Mouse (Mus musculus) limb, embryonic 10.5 days (tissue): ENCODE results near the gene Cks1b. TPM values are rescaled to one million over a fixed set of nuclear protein-coding genes. Genes with fewer than 3 reads are reported as not detected.

Experiments
- DNase-seq: peaks from one replicate; pipeline ENCODE4 v3.0.0-alpha.2; 2017; ENCODE audit warnings: low spot score
- H3K27ac ChIP-seq: fragments of 300-500 bp; sonication (generic); 2 replicates; pipeline ENCODE4 v1.5.1; 2016; ENCODE audit warnings: mild to moderate bottlenecking
- H3K27me3 ChIP-seq: fragments of 300-500 bp; sonication (generic); 2 replicates; pipeline ENCODE4 v1.6.1; 2016; ENCODE audit warnings: low read depth, mild to moderate bottlenecking; ENCODE audit not compliant: poor library complexity, severe bottlenecking
- H3K36me3 ChIP-seq: fragments of 300-500 bp; sonication (generic); 2 replicates; pipeline ENCODE4 v1.6.1; 2016; ENCODE audit warnings: mild to moderate bottlenecking, moderate library complexity
- H3K4me1 ChIP-seq: fragments of 300-500 bp; sonication (generic); 2 replicates; pipeline ENCODE4 v1.6.1; 2016
- H3K4me3 ChIP-seq: fragments of 300-500 bp; sonication (generic); 2 replicates; pipeline ENCODE4 v1.5.1; 2016; ENCODE audit warnings: mild to moderate bottlenecking, moderate library complexity
- H3K9me3 ChIP-seq: fragments of 300-500 bp; sonication (generic); replicated peaks from 2 replicates; pipeline ENCODE4 v1.6.1; 2016; ENCODE audit warnings: mild to moderate bottlenecking
- WGBS: fragments of 180-500 bp; shearing (Covaris S2); methylation state at CpG from one replicate; pipeline ENCODE4 v1.1.7; 2016; 5-methylcytosine and 5-hydroxymethylcytosine counted together
- polyA plus RNA-seq: library from polyadenylated mRNA; unstranded; fragments of >200 nt; fragmentation: Nextera tagmentation; extraction: Ambion mirVana; gene quantifications from 2 replicates; pipeline ENCODE4 v1.2.1, GENCODE M21; 2016

Gene Cks1b
- polyA plus RNA-seq, 1 experiment from 2014 or later, result 898 TPM

DNA sequence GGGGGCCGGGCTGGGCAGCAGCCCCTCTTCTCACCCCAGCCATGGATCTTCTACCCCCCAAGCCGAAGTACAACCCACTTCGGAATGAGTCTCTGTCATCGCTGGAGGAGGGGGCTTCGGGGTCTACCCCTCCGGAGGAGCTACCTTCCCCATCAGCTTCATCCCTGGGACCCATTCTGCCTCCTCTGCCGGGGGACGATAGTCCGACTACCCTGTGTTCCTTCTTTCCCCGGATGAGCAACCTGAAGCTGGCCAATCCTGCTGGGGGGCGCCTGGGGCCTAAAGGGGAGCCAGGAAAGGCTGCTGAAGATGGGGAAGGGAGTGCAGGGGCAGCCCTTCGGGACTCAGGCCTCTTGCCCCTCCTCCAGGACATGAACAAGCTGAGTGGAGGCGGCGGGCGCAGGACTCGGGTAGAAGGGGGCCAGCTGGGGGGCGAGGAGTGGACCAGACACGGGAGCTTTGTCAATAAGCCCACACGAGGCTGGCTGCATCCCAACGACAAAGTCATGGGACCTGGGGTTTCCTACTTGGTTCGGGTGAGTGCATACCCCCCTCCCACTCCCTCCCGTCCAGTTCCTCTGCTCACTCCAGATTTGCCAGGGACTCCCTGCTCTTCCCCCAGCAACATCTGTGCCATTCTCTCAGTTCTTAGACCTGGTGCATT lies 3.8 kb upstream of the Cks1b start:
- peaks cover 47% of the 10 kb centered on the region for H3K36me3 ChIP-seq
- H3K27me3 ChIP-seq, result no peaks in the 10 kb centered on the region
- H3K9me3 ChIP-seq, result no peaks in the 10 kb centered on the region
- 7% methylated on average over 22 of the region's 22 CpGs for WGBS
- peak; percentile 38 for DNase-seq
- H3K4me3 ChIP-seq, result peak overlapping the region; percentile 55
- H3K4me1 ChIP-seq, result peaks cover 44% of the 10 kb centered on the region
- H3K27ac ChIP-seq, result peak overlapping the region; percentile 87

DNA sequence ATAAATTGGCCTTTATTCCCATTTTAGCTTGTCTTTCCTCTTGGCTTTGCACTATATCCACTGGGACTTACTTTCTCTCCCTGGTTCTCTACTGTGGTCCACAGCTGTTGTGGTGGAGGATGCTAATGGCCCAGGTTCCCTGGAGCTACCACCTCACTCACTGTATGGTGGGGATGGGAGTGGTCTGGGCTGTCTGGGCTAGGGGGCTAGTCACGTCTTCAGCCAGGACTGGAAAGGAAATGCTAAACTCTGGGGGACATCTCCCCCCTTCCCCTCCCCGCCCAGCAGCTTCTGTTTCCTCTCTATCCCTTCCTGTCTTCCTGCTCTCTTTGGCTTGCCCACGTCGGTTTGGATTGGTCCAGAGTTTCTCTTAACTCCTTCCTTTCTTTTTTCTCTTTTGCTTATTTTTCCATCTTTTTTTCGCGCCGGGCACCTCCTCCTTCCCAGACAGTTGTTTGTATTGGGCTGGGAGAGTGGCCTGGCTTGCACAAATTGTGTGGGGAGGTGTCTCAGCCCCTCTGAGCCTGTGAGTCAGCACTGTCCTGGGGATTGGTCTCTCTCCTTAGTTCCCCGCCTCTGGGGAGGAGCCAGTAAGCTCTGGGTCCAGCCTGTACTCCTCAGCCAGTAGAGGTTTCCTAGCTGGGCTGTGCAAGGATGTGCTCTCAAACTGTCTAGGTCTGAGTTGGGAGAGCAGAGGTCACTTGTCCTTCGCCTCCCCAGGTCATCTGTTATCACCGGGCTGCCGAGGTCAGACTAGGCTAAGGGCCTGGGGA lies 3.0 kb upstream of the Cks1b start:
- H3K4me3 ChIP-seq, result peak overlapping the region; percentile 55
- peak overlapping the region; percentile 87 for H3K27ac ChIP-seq
- H3K27me3 ChIP-seq, result no peaks in the 10 kb centered on the region
- peaks cover 46% of the 10 kb centered on the region for H3K36me3 ChIP-seq
- peak; percentile 68 for DNase-seq
- H3K4me1 ChIP-seq, result peaks cover 50% of the 10 kb centered on the region
- 3% methylated on average over 11 of the region's 11 CpGs for WGBS
- H3K9me3 ChIP-seq, result no peaks in the 10 kb centered on the region

DNA sequence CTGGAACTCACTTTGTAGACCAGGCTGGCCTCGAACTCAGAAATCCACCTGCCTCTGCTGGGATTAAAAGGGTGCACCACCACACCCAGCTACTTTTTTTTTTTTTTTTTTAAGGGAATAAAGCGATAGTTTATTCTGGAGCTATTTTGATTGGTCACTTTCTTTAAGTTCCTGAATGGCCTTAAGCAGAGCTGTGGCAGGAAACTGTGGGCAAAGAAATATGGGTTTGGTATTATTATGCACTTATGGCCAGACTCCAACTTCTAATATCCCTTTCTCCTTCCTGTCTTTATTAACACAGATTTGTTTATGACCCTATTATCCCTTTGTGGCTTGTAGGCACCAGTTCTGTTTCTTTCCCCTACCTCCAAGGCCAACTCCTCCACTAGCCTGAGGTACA lies 2.2 kb upstream of the Cks1b start:
- 43% methylated on average over 2 of the region's 2 CpGs for WGBS
- H3K4me1 ChIP-seq, result peaks cover 50% of the 10 kb centered on the region
- peaks cover 46% of the 10 kb centered on the region for H3K36me3 ChIP-seq
- DNase-seq, result no peak
- peak overlapping the region; percentile 87 for H3K27ac ChIP-seq
- peak overlapping the region; percentile 73 for H3K4me3 ChIP-seq
- no peaks in the 10 kb centered on the region for H3K9me3 ChIP-seq
- H3K27me3 ChIP-seq, result no peaks in the 10 kb centered on the region

DNA sequence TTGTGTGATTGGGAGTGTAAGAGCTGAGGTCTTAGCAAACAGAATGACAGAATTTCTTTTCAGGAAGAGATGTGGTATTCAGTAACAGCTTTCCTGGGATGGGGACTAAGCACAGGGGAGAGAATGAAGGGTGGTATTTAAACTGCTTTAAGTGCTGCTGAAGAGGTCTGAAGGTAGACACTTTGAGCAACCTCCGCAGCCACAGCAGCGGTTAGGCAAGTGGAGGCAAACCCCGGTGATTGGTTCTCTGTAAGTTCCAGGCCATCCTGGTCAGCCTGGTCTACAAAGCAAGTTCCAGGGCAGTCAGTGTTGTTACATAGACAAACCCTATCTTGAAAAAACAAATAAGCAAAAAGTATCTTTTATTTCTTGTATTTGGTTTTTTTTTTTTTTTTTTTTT lies 1.8 kb upstream of the Cks1b start:
- 22% methylated on average over 3 of the region's 3 CpGs for WGBS
- peak overlapping the region; percentile 73 for H3K4me3 ChIP-seq
- H3K9me3 ChIP-seq, result no peaks in the 10 kb centered on the region
- peak overlapping the region; percentile 88 for H3K27ac ChIP-seq
- DNase-seq, result no peak
- H3K36me3 ChIP-seq, result peaks cover 46% of the 10 kb centered on the region
- peaks cover 50% of the 10 kb centered on the region for H3K4me1 ChIP-seq
- no peaks in the 10 kb centered on the region for H3K27me3 ChIP-seq

DNA sequence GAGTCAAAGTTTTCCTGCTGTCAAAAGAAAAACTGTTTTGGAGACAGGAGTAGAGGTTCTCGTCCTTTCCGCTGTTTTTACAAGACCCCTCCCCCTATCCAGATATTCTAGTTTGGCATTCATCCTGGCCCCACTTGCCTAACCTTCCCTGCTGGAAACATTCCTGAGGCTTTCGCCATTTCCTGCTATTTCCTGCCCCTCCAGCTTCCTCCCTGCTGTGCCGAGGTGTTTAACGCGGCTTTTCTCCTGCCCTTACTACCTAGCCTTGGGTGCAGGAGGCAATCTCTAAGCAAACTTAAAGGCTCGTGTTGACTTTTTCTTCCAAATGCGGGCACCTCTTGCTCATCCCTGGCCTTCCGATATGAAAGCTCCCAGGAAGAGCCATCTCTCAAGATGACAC lies 1.4 kb upstream of the Cks1b start:
- WGBS, result 2% methylated on average over 9 of the region's 9 CpGs
- Histone ChIP-seq H3K9me3 (no peaks in the 10 kb centered on the region), H3K4me1 (peaks cover 50% of the 10 kb centered on the region), H3K27me3 (no peaks in the 10 kb centered on the region), H3K36me3 (peaks cover 46% of the 10 kb centered on the region), H3K4me3 (peak overlapping the region; percentile 73), H3K27ac (peak overlapping the region; percentile 88)
- DNase-seq, result peak; percentile 62

DNA sequence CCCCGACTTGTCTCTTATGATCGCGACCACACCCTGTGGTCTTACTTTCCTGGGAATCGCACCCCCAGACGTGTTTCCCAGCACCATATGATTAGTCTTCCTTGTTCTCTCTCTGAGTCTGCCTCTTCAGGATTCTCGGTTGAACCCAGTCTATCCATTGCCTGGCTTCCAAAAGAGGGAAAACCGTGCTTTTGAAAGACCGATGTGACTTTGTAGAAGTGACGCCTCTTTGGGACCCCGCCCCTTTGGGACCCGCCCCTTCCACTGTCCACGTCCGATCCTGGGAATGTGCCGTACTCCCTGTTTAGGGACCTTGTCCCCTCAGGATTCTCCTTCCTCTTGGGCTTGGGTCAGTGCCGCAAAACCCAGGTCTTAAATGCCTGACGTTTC lies 673 bp upstream of the Cks1b start:
- peak overlapping the region; percentile 88 for H3K27ac ChIP-seq
- peak; percentile 84 for DNase-seq
- H3K4me3 ChIP-seq, result peak overlapping the region; percentile 73
- no peaks in the 10 kb centered on the region for H3K27me3 ChIP-seq
- H3K36me3 ChIP-seq, result peaks cover 46% of the 10 kb centered on the region
- under 1% methylated on average over 16 of the region's 16 CpGs for WGBS
- no peaks in the 10 kb centered on the region for H3K9me3 ChIP-seq
- peaks cover 50% of the 10 kb centered on the region for H3K4me1 ChIP-seq

DNA sequence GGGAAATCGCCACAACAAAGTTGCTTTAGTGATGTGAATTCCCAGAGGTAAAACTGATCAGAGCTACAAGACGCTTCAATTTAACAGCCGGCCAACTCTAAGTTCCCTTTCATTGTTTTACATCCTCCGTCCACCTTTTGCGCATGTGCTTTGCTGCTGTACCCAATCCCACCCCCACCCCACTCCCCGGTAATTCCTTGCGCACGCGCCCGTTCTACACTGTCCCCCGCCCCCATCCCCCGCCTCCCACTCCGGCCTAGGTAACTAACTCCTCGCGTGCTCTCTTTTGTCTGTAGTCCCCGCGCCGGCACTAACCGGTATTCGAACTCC lies 378 bp downstream of the Cks1b start:
- 0% methylated on average over 20 of the region's 20 CpGs for WGBS
- Histone ChIP-seq H3K9me3 (no peaks in the 10 kb centered on the region), H3K4me1 (peaks cover 43% of the 10 kb centered on the region), H3K27me3 (no peaks in the 10 kb centered on the region), H3K4me3 (peak overlapping the region; percentile 73), H3K36me3 (peaks cover 45% of the 10 kb centered on the region), H3K27ac (peak overlapping the region; percentile 88)
- peak; percentile 93 for DNase-seq

DNA sequence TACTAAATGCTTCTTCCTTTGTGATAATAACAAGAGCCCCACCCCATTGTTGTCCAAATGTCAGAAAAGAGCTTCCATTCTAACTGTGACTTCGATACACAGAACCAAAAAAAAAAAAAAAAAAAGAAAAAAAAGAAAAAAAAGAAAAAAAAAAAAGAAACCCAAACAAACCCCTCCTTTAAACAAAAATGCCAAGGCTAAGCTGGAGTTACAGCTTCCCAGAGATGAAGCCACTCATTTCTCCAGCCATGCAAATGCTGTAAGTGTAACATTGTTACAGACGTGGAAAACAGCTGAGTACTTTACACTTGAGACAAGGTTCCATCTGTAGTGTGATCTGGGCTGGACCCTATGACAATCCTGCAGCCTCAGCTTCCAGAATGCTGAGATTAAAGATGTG lies 1.1 kb downstream of the Cks1b start:
- H3K4me3 ChIP-seq, result peak overlapping the region; percentile 73
- H3K9me3 ChIP-seq, result no peaks in the 10 kb centered on the region
- H3K4me1 ChIP-seq, result peaks cover 38% of the 10 kb centered on the region
- H3K27ac ChIP-seq, result peak overlapping the region; percentile 88
- DNase-seq, result no peak
- H3K27me3 ChIP-seq, result no peaks in the 10 kb centered on the region
- 36% methylated on average over 2 of the region's 2 CpGs for WGBS
- H3K36me3 ChIP-seq, result peaks cover 42% of the 10 kb centered on the region

DNA sequence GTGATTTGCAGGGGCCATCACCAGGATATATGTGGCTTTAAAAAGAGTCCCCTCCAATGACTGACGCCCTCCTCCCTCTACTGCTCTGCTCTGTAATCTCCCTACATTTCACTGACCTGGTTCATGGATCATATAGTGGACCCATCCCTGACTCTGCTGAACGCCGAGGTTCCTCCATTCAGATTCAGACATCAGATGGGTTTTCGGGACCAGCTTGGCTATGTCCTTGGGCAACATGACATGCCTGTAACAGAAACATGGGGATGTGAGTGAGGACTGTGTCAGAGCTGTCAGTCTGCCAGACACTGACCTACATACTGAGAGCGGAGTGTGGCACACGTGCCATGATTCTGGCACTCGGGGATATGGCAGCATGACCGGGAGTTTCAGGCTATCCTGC lies 2.0 kb downstream of the Cks1b start:
- peaks cover 42% of the 10 kb centered on the region for H3K36me3 ChIP-seq
- H3K4me1 ChIP-seq, result peaks cover 32% of the 10 kb centered on the region
- H3K27ac ChIP-seq, result no peak overlapping the region
- H3K27me3 ChIP-seq, result no peaks in the 10 kb centered on the region
- 97% methylated on average over 8 of the region's 8 CpGs for WGBS
- H3K9me3 ChIP-seq, result no peaks in the 10 kb centered on the region
- no peak for DNase-seq
- peak overlapping the region; percentile 73 for H3K4me3 ChIP-seq

DNA sequence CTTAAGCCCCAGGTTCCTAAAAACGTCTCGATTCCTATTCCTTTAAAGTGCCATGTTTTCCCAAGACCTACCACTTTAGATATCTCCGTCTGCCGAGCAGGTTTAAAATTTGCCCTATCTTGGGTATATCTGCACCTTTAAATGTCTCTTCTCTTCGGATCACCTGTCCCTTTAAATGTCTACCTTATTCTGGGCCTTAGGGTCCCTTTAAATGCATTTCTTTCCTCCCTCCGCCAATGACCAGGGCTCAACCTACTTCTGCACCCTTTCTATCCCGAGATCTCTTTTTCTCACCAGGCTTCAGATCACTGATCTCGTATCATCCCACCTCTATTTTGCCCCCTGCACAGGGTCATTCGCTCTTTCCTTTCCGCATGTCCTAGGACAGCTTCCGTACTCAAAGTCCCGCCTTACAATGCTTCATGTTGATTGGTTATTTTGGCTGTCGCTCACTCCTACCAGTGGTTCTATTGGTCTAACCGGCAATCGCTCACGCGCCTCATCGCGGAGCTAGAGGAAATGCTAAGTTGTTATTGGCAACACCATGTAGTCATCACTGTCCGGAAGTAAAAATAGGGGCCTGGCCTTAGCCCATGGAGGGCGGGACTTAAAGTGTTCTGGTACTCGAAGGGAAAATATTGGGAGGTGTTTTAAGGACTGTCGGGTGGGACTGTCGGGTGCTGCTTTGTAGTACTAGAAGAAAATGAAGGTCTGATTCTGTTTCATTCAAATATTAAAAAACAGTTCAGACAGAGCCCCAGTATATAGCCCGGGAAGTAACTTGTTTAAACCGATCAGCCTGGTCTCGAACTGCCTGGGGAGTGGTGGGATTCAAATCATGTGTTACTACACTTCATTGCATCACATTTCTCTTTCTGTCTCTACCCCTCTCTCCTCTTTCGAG lies 6.4 kb downstream of the Cks1b start, which contains the start of gene Flad1:
TSS of gene Flad1 (minus strand) at position 381 of the 904 bp plus-strand sequence.
- Histone ChIP-seq H3K9me3 (no peaks in the 10 kb centered on the region), H3K36me3 (peaks cover 57% of the 10 kb centered on the region), H3K27me3 (no peaks in the 10 kb centered on the region), H3K4me1 (peaks cover 15% of the 10 kb centered on the region), H3K4me3 (peak within 1 kb of the TSS; percentile 60), H3K27ac (peak within 1 kb of the TSS; percentile 67)
- peak; percentile 94 for DNase-seq
- WGBS, result 8% methylated on average over 28 of the region's 28 CpGs

DNA sequence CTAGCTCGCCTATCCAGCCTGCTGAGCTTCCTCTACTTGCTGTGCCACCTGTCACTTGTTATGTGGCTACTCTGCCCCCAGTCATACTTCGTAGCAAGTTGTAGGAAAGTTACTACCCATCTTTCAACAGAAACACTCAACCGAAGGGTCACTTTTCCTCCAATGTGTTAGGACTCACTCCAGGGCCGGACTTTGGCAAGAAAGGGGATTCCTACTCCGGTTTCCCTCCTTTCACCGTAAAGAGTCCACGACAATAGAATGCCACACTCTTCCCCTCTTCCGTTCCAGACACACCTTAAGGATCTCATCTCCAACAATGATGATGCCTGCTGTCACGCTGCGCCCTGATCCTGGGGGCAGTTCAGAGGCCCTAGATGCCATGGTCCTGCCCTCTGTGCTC lies 7.3 kb downstream of the Cks1b start:
- WGBS, result 80% methylated on average over 10 of the region's 10 CpGs
- Histone ChIP-seq H3K4me3 (peak overlapping the region; percentile 60), H3K27ac (peak overlapping the region; percentile 67; the same call in 1 of the 2 replicates), H3K9me3 (no peaks in the 10 kb centered on the region), H3K27me3 (no peaks in the 10 kb centered on the region), H3K4me1 (peaks cover 11% of the 10 kb centered on the region), H3K36me3 (peaks cover 48% of the 10 kb centered on the region)
- no peak for DNase-seq

DNA sequence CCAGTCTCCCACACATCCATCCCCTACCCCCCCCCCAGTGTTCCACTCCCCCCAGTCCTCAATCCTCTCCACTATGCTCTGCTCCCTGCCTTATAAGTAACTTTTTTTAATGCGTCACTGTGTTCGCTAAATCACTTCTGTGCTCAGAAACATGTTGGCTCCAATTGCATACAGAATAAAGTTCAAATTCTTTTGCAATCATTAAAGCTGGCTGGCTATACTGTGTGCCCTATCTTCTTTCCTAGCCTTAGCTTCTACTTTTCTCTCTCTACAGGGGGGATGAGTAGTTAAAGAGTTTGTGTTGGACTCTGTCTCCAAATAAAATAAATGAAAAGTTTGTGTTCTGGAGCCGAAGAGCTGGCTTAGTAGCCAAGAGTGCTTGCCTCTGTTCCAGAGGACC lies 8.5 kb downstream of the Cks1b start:
- H3K4me3 ChIP-seq, result no peak overlapping the region
- H3K27ac ChIP-seq, result no peak overlapping the region
- H3K9me3 ChIP-seq, result no peaks in the 10 kb centered on the region
- H3K4me1 ChIP-seq, result peaks cover 11% of the 10 kb centered on the region
- DNase-seq, result no peak
- no peaks in the 10 kb centered on the region for H3K27me3 ChIP-seq
- 93% methylated on average over 3 of the region's 3 CpGs for WGBS
- H3K36me3 ChIP-seq, result peaks cover 45% of the 10 kb centered on the region
